Mouse (Mus musculus) MEL (cell line): ENCODE data around the gene Nrip3. TPM values are rescaled to one million over a fixed set of nuclear protein-coding genes. Genes with fewer than 3 reads are reported as not detected.

Experiments used
- DNase-seq: peaks from one replicate; pipeline ENCODE4 v3.0.0; 2011; ENCODE audit warnings: low read depth, low spot score
- H3K27ac ChIP-seq: 2 replicates; pipeline ENCODE4 v1.5.1; 2012; ENCODE audit warnings: low read depth, mild to moderate bottlenecking, control low read depth, low read length, moderate library complexity; ENCODE audit not compliant: control insufficient read depth
- H3K27me3 ChIP-seq, 2 experiments: fragments of 150-350 bp in 1 of 2; sonication (generic) in 1 of 2; 2 replicates each; pipeline ENCODE4 v1.6.1; 2012; ENCODE audit warnings: low read length in 2 of 2, mild to moderate bottlenecking in 2 of 2, improper control_type of control experiment in 1 of 2, moderate library complexity in 1 of 2; ENCODE audit not compliant: insufficient read depth in 2 of 2, control insufficient read depth in 1 of 2
- H3K36me3 ChIP-seq, 2 experiments: 2 replicates each; pipeline ENCODE4 v1.6.1; 2012 to 2014; ENCODE audit warnings: low read length in 2 of 2, improper control_type of control experiment in 1 of 2, inconsistent platforms in 1 of 2, mild to moderate bottlenecking in 1 of 2; ENCODE audit not compliant: insufficient read depth in 2 of 2, control insufficient read depth in 1 of 2
- H3K4me1 ChIP-seq, 2 experiments: fragments of 150-350 bp in 1 of 2; sonication (generic) in 1 of 2; 2 replicates each; pipeline ENCODE4 v1.6.1; 2012; ENCODE audit warnings: low read length in 2 of 2, improper control_type of control experiment in 1 of 2, mild to moderate bottlenecking in 1 of 2; ENCODE audit not compliant: insufficient read depth in 2 of 2, control insufficient read depth in 1 of 2
- H3K4me3 ChIP-seq, 2 experiments: fragments of 150-350 bp in 1 of 2; sonication (generic) in 1 of 2; 2 replicates each; pipeline ENCODE4 v1.5.1; 2012; ENCODE audit warnings: low read depth in 2 of 2, low read length in 2 of 2, mild to moderate bottlenecking in 2 of 2, moderate library complexity in 2 of 2, control low read depth in 1 of 2, improper control_type of control experiment in 1 of 2; ENCODE audit not compliant: control insufficient read depth in 1 of 2, insufficient read depth in 1 of 2
- H3K79me2 ChIP-seq: 2 replicates; pipeline ENCODE4 v1.6.1; 2012; ENCODE audit warnings: mild to moderate bottlenecking, low read length, moderate library complexity; ENCODE audit not compliant: control insufficient read depth, poor library complexity, insufficient read depth
- H3K9ac ChIP-seq: 2 replicates; pipeline ENCODE4 v1.6.1; 2012; ENCODE audit warnings: low read depth, mild to moderate bottlenecking, control low read depth, low read length, moderate library complexity; ENCODE audit not compliant: control insufficient read depth, poor library complexity, severe bottlenecking
- H3K9me3 ChIP-seq: fragments of 150-350 bp; sonication (generic); replicated peaks from 2 replicates; pipeline ENCODE4 v1.6.1; 2012; ENCODE audit warnings: mild to moderate bottlenecking, low read length, improper control_type of control experiment, moderate library complexity; ENCODE audit not compliant: insufficient read depth
- CHD1 ChIP-seq: IDR thresholded peaks from 2 replicates; pipeline ENCODE4 v1.6.1; 2012; ENCODE audit warnings: low read depth, mild to moderate bottlenecking, inconsistent platforms, low read length, improper control_type of control experiment
- EP300 ChIP-seq, 2 experiments: IDR thresholded peaks; 2 replicates each; pipeline ENCODE4 v1.6.1; 2011; ENCODE audit warnings: improper control_type of control experiment in 2 of 2, low read length in 2 of 2, low read depth in 1 of 2, mild to moderate bottlenecking in 1 of 2
- GABPA ChIP-seq: IDR thresholded peaks from 2 replicates; pipeline ENCODE4 v1.6.1; 2012; ENCODE audit warnings: low read depth, mild to moderate bottlenecking, inconsistent platforms, low read length, improper control_type of control experiment, moderate library complexity
- GATA1 ChIP-seq: IDR thresholded peaks from 2 replicates; pipeline ENCODE4 v1.6.1; 2011; ENCODE audit warnings: low read depth, low read length, improper control_type of control experiment
- JUND ChIP-seq: IDR thresholded peaks from 2 replicates; pipeline ENCODE4 v1.6.1; 2011; ENCODE audit warnings: low read depth, mild to moderate bottlenecking, improper control_type of control experiment, low read length
- KAT2A ChIP-seq: conservative IDR thresholded peaks from 2 replicates; pipeline ENCODE4 v1.6.1; 2012; ENCODE audit warnings: low read depth, low read length, improper control_type of control experiment, inconsistent platforms
- MAX ChIP-seq: IDR thresholded peaks from 2 replicates; pipeline ENCODE4 v1.6.1; 2011; ENCODE audit warnings: low read length, improper control_type of control experiment
- MAZ ChIP-seq: IDR thresholded peaks from 2 replicates; pipeline ENCODE4 v1.6.1; 2012; ENCODE audit warnings: low read depth, mild to moderate bottlenecking, inconsistent platforms, low read length, improper control_type of control experiment
- MEF2A ChIP-seq: IDR thresholded peaks from 2 replicates; pipeline ENCODE4 v1.6.1; 2014; ENCODE audit warnings: low read depth, mild to moderate bottlenecking, inconsistent platforms, low read length, improper control_type of control experiment; ENCODE audit not compliant: poor library complexity, insufficient replicate concordance, severe bottlenecking; ENCODE audit errors: extremely low read depth
- MYB ChIP-seq: IDR thresholded peaks from 2 replicates; pipeline ENCODE4 v1.6.1; 2011; ENCODE audit warnings: mild to moderate bottlenecking, low read depth, low read length, improper control_type of control experiment
- NELFE ChIP-seq: IDR thresholded peaks from 2 replicates; pipeline ENCODE4 v1.6.1; 2011; ENCODE audit warnings: low read depth, low read length, improper control_type of control experiment
- POLR2A ChIP-seq, 2 experiments: IDR thresholded peaks; 2 replicates each; pipeline ENCODE4 v1.6.1; 2011 to 2012; ENCODE audit warnings: low read length in 2 of 2, mild to moderate bottlenecking in 2 of 2, control low read depth in 1 of 2, improper control_type of control experiment in 1 of 2, low read depth in 1 of 2, moderate library complexity in 1 of 2; ENCODE audit not compliant: control insufficient read depth in 1 of 2, insufficient read depth in 1 of 2, poor library complexity in 1 of 2
- POLR2AphosphoS2 ChIP-seq: IDR thresholded peaks from 2 replicates; pipeline ENCODE4 v1.6.1; 2011; ENCODE audit warnings: low read length, improper control_type of control experiment
- POLR2AphosphoS5 ChIP-seq: IDR thresholded peaks from 2 replicates; pipeline ENCODE4 v1.6.1; 2012; ENCODE audit warnings: low read depth, borderline replicate concordance, mild to moderate bottlenecking, inconsistent platforms, low read length, moderate library complexity, mixed read lengths
- RCOR1 ChIP-seq: IDR thresholded peaks from 2 replicates; pipeline ENCODE4 v1.6.1; 2012; ENCODE audit warnings: low read depth, mild to moderate bottlenecking, inconsistent platforms, low read length, improper control_type of control experiment
- SIN3A ChIP-seq: IDR thresholded peaks from 2 replicates; pipeline ENCODE4 v1.6.1; 2012; ENCODE audit warnings: low read length, improper control_type of control experiment, inconsistent platforms
- SMC3 ChIP-seq: IDR thresholded peaks from 2 replicates; pipeline ENCODE4 v1.6.1; 2011; ENCODE audit warnings: low read depth, low read length, improper control_type of control experiment
- TAL1 ChIP-seq: IDR thresholded peaks from 2 replicates; pipeline ENCODE4 v1.6.1; 2012; ENCODE audit warnings: mild to moderate bottlenecking, inconsistent platforms, low read length, moderate library complexity, mixed read lengths
- TBP ChIP-seq: IDR thresholded peaks from 2 replicates; pipeline ENCODE4 v1.8.0; 2011; ENCODE audit warnings: low read depth, low read length, improper control_type of control experiment
- TCF12 ChIP-seq: IDR thresholded peaks from 2 replicates; pipeline ENCODE4 v1.6.1; 2014; ENCODE audit warnings: low read depth, mild to moderate bottlenecking, inconsistent platforms, low read length, improper control_type of control experiment, moderate library complexity
- ZKSCAN1 ChIP-seq: IDR thresholded peaks from 2 replicates; pipeline ENCODE4 v1.6.1; 2012; ENCODE audit warnings: low read depth, mild to moderate bottlenecking, inconsistent platforms, low read length, improper control_type of control experiment, moderate library complexity
- ZMIZ1 ChIP-seq: IDR thresholded peaks from 2 replicates; pipeline ENCODE4 v1.6.1; 2012; ENCODE audit warnings: low read depth, mild to moderate bottlenecking, inconsistent platforms, low read length, improper control_type of control experiment, moderate library complexity
- polyA plus RNA-seq, 2 experiments: library from polyadenylated mRNA; stranded (reverse) in 1 of 2; unstranded in 1 of 2; fragments of >175 nt in 1 of 2; fragments of >200 nt in 1 of 2; gene quantifications; 2 replicates each; pipeline versions ENCODE4 v1.2.1 to v1.2.4; 2012; ENCODE audit warnings: low replicate concordance in 2 of 2, low read depth in 1 of 2; ENCODE audit not compliant: insufficient read length in 2 of 2, insufficient read depth in 1 of 2, missing spikeins in 1 of 2
- total RNA-seq: library from RNA; depleted of rRNA; stranded (reverse); fragments of 300-350 nt; gene quantifications from 2 replicates; pipeline ENCODE4 v1.2.3, GENCODE M21; 2012

Gene Nrip3
- total and polyA plus RNA-seq, 3 experiments: not detected

- H3K4me3 ChIP-seq: no peak overlapping the region
- H3K27ac ChIP-seq: no peak overlapping the region
These were observed 747 bp downstream of the Nrip3 start for GRCm38 (mm10) chr7:109781087-109781469.

GRCm38 (mm10) chr7:109772251-109772650, 9.6 kb downstream of the Nrip3 start:
- peak; percentile 68 for DNase-seq
- no peaks in the 10 kb centered on the region for H3K9me3 ChIP-seq
- no peak for TF ChIP-seq POLR2AphosphoS2
- TF ChIP-seq GATA1: peak; percentile 63
- TF ChIP-seq RCOR1: peak; percentile 83
- peaks cover 0 to 38% of the 10 kb centered on the region in 2 experiments; a peak in 2 of 4 replicates for H3K36me3 ChIP-seq
- no peak overlapping the region for H3K27ac ChIP-seq
- H3K79me2 ChIP-seq: no peaks in the 10 kb centered on the region
- no peak overlapping the region for H3K4me3 ChIP-seq
- H3K4me1 ChIP-seq: peaks cover 8 to 25% of the 10 kb centered on the region in 2 experiments
- no peak overlapping the region for H3K9ac ChIP-seq
- no peaks in the 10 kb centered on the region for H3K27me3 ChIP-seq

More at GRCm38 (mm10) chr7:109781087-109781469, 747 bp downstream of the Nrip3 start:
- no peak for DNase-seq
- Histone ChIP-seq H3K79me2 (no peaks in the 10 kb centered on the region), H3K27me3 (0 out of 4 replicates have a peak, but pooled peaks cover 0 to 3% of the 10 kb centered on the region in 2 experiments), H3K9me3 (no peaks in the 10 kb centered on the region), H3K4me1 (no peaks in the 10 kb centered on the region), H3K9ac (no peak overlapping the region), H3K36me3 (no peaks in the 10 kb centered on the region)
- TF ChIP-seq MEF2A (no peak), KAT2A (no peak), SMC3 (no peak), POLR2AphosphoS5 (no peak), ZKSCAN1 (no peak), TAL1 (no peak)

GRCm38 (mm10) chr7:109768699-109769383, 13.0 kb downstream of the Nrip3 start:
- H3K27ac ChIP-seq: peak overlapping the region; percentile 94
- DNase-seq: peak; percentile 80
- H3K9me3 ChIP-seq: no peaks in the 10 kb centered on the region
- H3K4me1 ChIP-seq: peaks cover 9 to 33% of the 10 kb centered on the region in 2 experiments
- no peak overlapping the region for H3K9ac ChIP-seq
- H3K36me3 ChIP-seq: peaks cover 0 to 45% of the 10 kb centered on the region in 2 experiments; a peak in 2 of 4 replicates
- no peak for TF ChIP-seq CHD1
- TF ChIP-seq JUND: peak; percentile 46; the same call in 1 of the 2 replicates
- TF ChIP-seq MYB: 0 out of 2 replicates have a peak, but pooled peaks have one; percentile 26
- peak; percentile 28; the same call in 1 of the 2 replicates for TF ChIP-seq SIN3A
- peak; percentile 26; the same call in 1 of the 2 replicates for TF ChIP-seq MAX
- TF ChIP-seq NELFE: no peak
- TF ChIP-seq GABPA: no peak
- TF ChIP-seq POLR2A (IDR thresholded peaks at IDR 0.05; ENCODE audit: control insufficient read depth in 1 of 2, insufficient read depth in 1 of 2, low read depth in 1 of 2, low read length in 2 of 2, poor library complexity in 1 of 2): 0 out of 4 replicates have a peak, but pooled peaks of 1 of the 2 experiments have one; percentile 15
- peak; percentile 74 for TF ChIP-seq TBP
- TF ChIP-seq MAZ: no peak
- TF ChIP-seq GATA1: peak; percentile 76
- peak; percentile 65 for TF ChIP-seq ZMIZ1
- TF ChIP-seq EP300 (IDR thresholded peaks at IDR 0.05; ENCODE audit: low read depth in 1 of 2, low read length in 2 of 2): peak; percentile 70 to 71
- TF ChIP-seq TCF12: peak; percentile 64
- no peak overlapping the region for H3K4me3 ChIP-seq
- H3K27me3 ChIP-seq: no peaks in the 10 kb centered on the region
- H3K79me2 ChIP-seq: no peaks in the 10 kb centered on the region
